Comparison of ENCODE assay signal across 11 mouse cellular contexts in the genomic region with DNA sequence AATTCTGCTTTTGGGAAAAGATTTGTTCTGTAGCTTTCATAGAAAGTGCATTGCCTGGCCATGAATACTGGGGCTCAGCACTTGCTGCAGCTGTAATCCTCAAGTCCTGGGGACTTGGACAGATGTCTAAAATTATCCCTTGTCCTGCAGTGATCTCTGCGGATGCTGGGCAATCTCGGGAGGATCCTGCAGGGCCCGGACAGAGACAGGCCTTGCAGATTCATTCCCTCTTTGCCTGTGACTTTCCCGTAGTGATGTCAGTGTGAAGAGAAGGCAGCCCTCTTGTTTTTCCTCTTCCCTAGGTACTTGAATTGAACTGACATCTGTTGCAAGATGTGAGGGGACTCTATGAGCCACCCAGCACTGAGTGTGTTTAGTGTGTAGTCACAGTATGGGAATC.
DNase-seq lines count a peak whose midpoint lies in the region; ATAC-seq and TF ChIP-seq lines count a peak whose summit lies in the region.
"Had no signal": no experiment of that assay in that cellular context is flagged by ENCODE, and none has a peak within 500 bp of the region (broad histone marks: within the 10 kb centered on the region; RNA-seq: fewer than 3 reads in every experiment).

No protein-coding gene starts in this region.

- H3K4me1 ChIP-seq in forebrain, embryonic 10.5 days = peaks cover 49% of the 10 kb centered on the region
- H3K4me1 ChIP-seq in forebrain, postnatal 0 days (ENCODE audit: insufficient read depth) = peaks cover 16% of the 10 kb centered on the region
- peaks cover 54% of the 10 kb centered on the region for H3K4me1 ChIP-seq in kidney, postnatal 0 days (replicated peaks; ENCODE audit: insufficient read depth, low read length)
- peaks cover 13% of the 10 kb centered on the region for H3K4me1 ChIP-seq in forebrain, embryonic 16.5 days (replicated peaks; ENCODE audit: control insufficient read depth, insufficient read depth, low read length)
- H3K4me1 ChIP-seq in neural tube, embryonic 14.5 days (ENCODE audit: control insufficient read depth, insufficient read depth, low read length) = peaks cover 7% of the 10 kb centered on the region

- TF ChIP-seq CTCF in forebrain, postnatal 0 days (IDR thresholded peaks at IDR 0.05; ENCODE audit: low read depth) = no peak
- TF ChIP-seq CTCF in kidney, postnatal 0 days (IDR thresholded peaks at IDR 0.05; ENCODE audit: low read depth) = no peak

- H3K9me3 ChIP-seq in forebrain, embryonic 10.5 days = no peaks in the 10 kb centered on the region
- H3K9me3 ChIP-seq in forebrain, postnatal 0 days (ENCODE audit: low read length) = no peaks in the 10 kb centered on the region
- no peaks in the 10 kb centered on the region for H3K9me3 ChIP-seq in kidney, postnatal 0 days (replicated peaks; ENCODE audit: low read length)
- no peaks in the 10 kb centered on the region for H3K9me3 ChIP-seq in forebrain, embryonic 16.5 days (ENCODE audit: control insufficient read depth, low read length)
- H3K9me3 ChIP-seq in neural tube, embryonic 14.5 days (ENCODE audit: control insufficient read depth, low read length) = no peaks in the 10 kb centered on the region
- H3K9me3 ChIP-seq: liver, embryonic 13.5 days had no signal

- no peak for DNase-seq in forebrain, embryonic 10.5 days (ENCODE audit: extremely low spot score, low spot score)
- no peak for DNase-seq in forebrain, postnatal 0 days
- no peak for DNase-seq in kidney, postnatal 0 days (ENCODE audit: low spot score)
- no peak for DNase-seq in kidney, adult 8-10 months
- no peak for DNase-seq in right cerebral cortex, postnatal 10 days (ENCODE audit: low spot score in 2 of 2)
- no peak for DNase-seq in thymus, postnatal 36 days
- DNase-seq: kidney, postnatal 10 days; liver, embryonic 13.5 days had no signal

- H3K36me3 ChIP-seq in forebrain, embryonic 10.5 days (replicated peaks) = peaks cover 17% of the 10 kb centered on the region
- H3K36me3 ChIP-seq in forebrain, postnatal 0 days (ENCODE audit: insufficient read depth) = no peaks in the 10 kb centered on the region
- H3K36me3 ChIP-seq in kidney, postnatal 0 days (ENCODE audit: insufficient read depth, low read length) = 0 out of 2 replicates have a peak, but pooled peaks cover 8% of the 10 kb centered on the region
- H3K36me3 ChIP-seq in forebrain, embryonic 16.5 days (ENCODE audit: control insufficient read depth, insufficient read depth) = no peaks in the 10 kb centered on the region
- no peaks in the 10 kb centered on the region for H3K36me3 ChIP-seq in neural tube, embryonic 14.5 days (ENCODE audit: control insufficient read depth, insufficient read depth, low read length)

- peaks cover 4% of the 10 kb centered on the region; the same call in 1 of the 2 replicates for H3K27me3 ChIP-seq in forebrain, embryonic 10.5 days (ENCODE audit: poor library complexity, severe bottlenecking)
- no peaks in the 10 kb centered on the region for H3K27me3 ChIP-seq in forebrain, postnatal 0 days (ENCODE audit: insufficient read depth, low read length)
- H3K27me3 ChIP-seq in kidney, postnatal 0 days (ENCODE audit: insufficient read depth, low read length) = no peaks in the 10 kb centered on the region
- no peaks in the 10 kb centered on the region for H3K27me3 ChIP-seq in forebrain, embryonic 16.5 days (replicated peaks; ENCODE audit: control insufficient read depth, insufficient read depth, low read length)
- no peaks in the 10 kb centered on the region for H3K27me3 ChIP-seq in neural tube, embryonic 14.5 days (ENCODE audit: control insufficient read depth, insufficient read depth, low read length)
- H3K27me3 ChIP-seq: liver, embryonic 13.5 days had no signal

- H3K27ac ChIP-seq in forebrain, embryonic 10.5 days = peak overlapping the region; percentile 70; the same call in 1 of the 2 replicates
- no peak overlapping the region for H3K27ac ChIP-seq in forebrain, postnatal 0 days (ENCODE audit: low read depth, low read length)
- peak overlapping the region; percentile 60 for H3K27ac ChIP-seq in kidney, postnatal 0 days
- no peak overlapping the region for H3K27ac ChIP-seq in forebrain, embryonic 16.5 days (ENCODE audit: low read length)
- H3K27ac ChIP-seq in neural tube, embryonic 14.5 days (ENCODE audit: low read depth, low read length) = 0 out of 2 replicates have a peak overlapping the region, but pooled peaks have one; percentile 16
- H3K27ac ChIP-seq: liver, embryonic 13.5 days had no signal

- WGBS in forebrain, embryonic 10.5 days = 56% methylated on average over 4 of the region's 4 CpGs
- WGBS in forebrain, postnatal 0 days = 37% methylated on average over 4 of the region's 4 CpGs
- 27% methylated on average over 4 of the region's 4 CpGs for WGBS in kidney, postnatal 0 days
- WGBS in forebrain, embryonic 16.5 days = 34% methylated on average over 4 of the region's 4 CpGs
- WGBS in neural tube, embryonic 14.5 days = 25% methylated on average over 4 of the region's 4 CpGs

- no peak overlapping the region for H3K4me3 ChIP-seq in forebrain, embryonic 10.5 days
- H3K4me3 ChIP-seq in forebrain, postnatal 0 days (ENCODE audit: low read depth, low read length) = no peak overlapping the region
- no peak overlapping the region for H3K4me3 ChIP-seq in kidney, postnatal 0 days (replicated peaks; ENCODE audit: low read depth, low read length)
- H3K4me3 ChIP-seq in forebrain, embryonic 16.5 days (replicated peaks; ENCODE audit: low read length) = no peak overlapping the region
- H3K4me3 ChIP-seq in neural tube, embryonic 14.5 days (ENCODE audit: low read depth, low read length) = no peak overlapping the region
- H3K4me3 ChIP-seq: erythroblast, embryonic 14.5 days; liver, embryonic 13.5 days had no signal

- ATAC-seq in forebrain, postnatal 0 days = no peak; the same call in 1 of the 2 replicates
- no peak for ATAC-seq in kidney, postnatal 0 days (replicated peaks; ENCODE audit: low FRiP score, low read depth)
- ATAC-seq in forebrain, embryonic 16.5 days = peak; percentile 39; the same call in 1 of the 2 replicates
- no peak for ATAC-seq in neural tube, embryonic 14.5 days (ENCODE audit: low read depth)

- no peak overlapping the region for H3K4me2 ChIP-seq in forebrain, postnatal 0 days (ENCODE audit: low read depth)
- no peak overlapping the region for H3K4me2 ChIP-seq in kidney, postnatal 0 days (ENCODE audit: low read length)
- no peak overlapping the region for H3K4me2 ChIP-seq in forebrain, embryonic 16.5 days (ENCODE audit: low read length)
- H3K4me2 ChIP-seq in neural tube, embryonic 14.5 days (ENCODE audit: low read depth, low read length) = no peak overlapping the region
- H3K4me2 ChIP-seq: liver, embryonic 13.5 days had no signal

- H3K9ac ChIP-seq in forebrain, postnatal 0 days = no peak overlapping the region
- H3K9ac ChIP-seq in kidney, postnatal 0 days (ENCODE audit: low read depth, low read length) = no peak overlapping the region
- 0 out of 2 replicates have a peak overlapping the region, but pooled peaks have one; percentile 13 for H3K9ac ChIP-seq in forebrain, embryonic 16.5 days (replicated peaks; ENCODE audit: low read depth, low read length)
- no peak overlapping the region for H3K9ac ChIP-seq in neural tube, embryonic 14.5 days (replicated peaks; ENCODE audit: low read depth, low read length)
- H3K9ac ChIP-seq: liver, embryonic 13.5 days had no signal

Comparison
In these comparisons a context has a peak if more than half of its experiments do, and no peak if none do; other contexts are left out.
1. H3K27ac ChIP-seq: peak in forebrain, embryonic 10.5 days (single experiment), kidney, postnatal 0 days (single experiment) and neural tube, embryonic 14.5 days (single experiment); none in forebrain, postnatal 0 days (single experiment) and forebrain, embryonic 16.5 days (single experiment).